ENCODE assay signal across 22 mouse cellular contexts in genomic region chr5:20749535-20749934, GRCm38 (mm10).
DNase-seq lines count a peak whose midpoint lies in the region; ATAC-seq and TF ChIP-seq lines count a peak whose summit lies in the region.
"Had no signal": no experiment of that assay in that cellular context is flagged by ENCODE, and none has a peak within 500 bp of the region (broad histone marks: within the 10 kb centered on the region; RNA-seq: fewer than 3 reads in every experiment).

No protein-coding gene starts in this region.

- no peaks in the 10 kb centered on the region for H3K36me3 ChIP-seq in liver, adult 2 months (ENCODE audit: control insufficient read depth, insufficient read depth, low read length)
- H3K36me3 ChIP-seq in liver, embryonic 12.5 days, result no peaks in the 10 kb centered on the region
- no peaks in the 10 kb centered on the region for H3K36me3 ChIP-seq in embryonic facial prominence, embryonic 10.5 days (replicated peaks)
- H3K36me3 ChIP-seq: forebrain, embryonic 15.5 days; G1E; hindbrain, embryonic 10.5 days; midbrain, embryonic 13.5 days had no signal

- H3K4me3 ChIP-seq in liver, adult 2 months (ENCODE audit: insufficient read depth, low read depth, low read length), result no peak overlapping the region
- no peak overlapping the region for H3K4me3 ChIP-seq in liver, embryonic 12.5 days
- H3K4me3 ChIP-seq in embryonic facial prominence, embryonic 10.5 days, result no peak overlapping the region
- H3K4me3 ChIP-seq: erythroblast, embryonic 14.5 days; forebrain, embryonic 15.5 days; hindbrain, embryonic 10.5 days; midbrain, embryonic 13.5 days had no signal

- H3K9ac ChIP-seq in liver, adult 2 months (ENCODE audit: low read depth, low read length), result no peak overlapping the region
- no peak overlapping the region for H3K9ac ChIP-seq in liver, embryonic 12.5 days
- H3K9ac ChIP-seq: forebrain, embryonic 15.5 days; liver, embryonic 14.5 days; midbrain, embryonic 13.5 days had no signal

- H3K27me3 ChIP-seq in liver, adult 2 months (ENCODE audit: control insufficient read depth, insufficient read depth, low read length), result no peaks in the 10 kb centered on the region
- no peaks in the 10 kb centered on the region for H3K27me3 ChIP-seq in liver, embryonic 12.5 days (replicated peaks)
- no peaks in the 10 kb centered on the region for H3K27me3 ChIP-seq in embryonic facial prominence, embryonic 10.5 days (replicated peaks; ENCODE audit: low read depth, poor library complexity, severe bottlenecking)
- H3K27me3 ChIP-seq: forebrain, embryonic 15.5 days; midbrain, embryonic 13.5 days had no signal

- no peak for ATAC-seq in liver, embryonic 12.5 days
- peak; percentile 93 for ATAC-seq in common myeloid progenitor, adult 5-6 weeks (replicated peaks; ENCODE audit: low read depth, poor library complexity, severe bottlenecking)
- peak; percentile 34 for ATAC-seq in megakaryocyte-erythroid progenitor cell, adult 5-6 weeks (replicated peaks; ENCODE audit: low FRiP score, low TSS enrichment, poor library complexity, severe bottlenecking)
- ATAC-seq: forebrain, embryonic 15.5 days; midbrain, embryonic 13.5 days had no signal

- no peaks in the 10 kb centered on the region for H3K9me3 ChIP-seq in liver, embryonic 12.5 days (replicated peaks)
- no peaks in the 10 kb centered on the region for H3K9me3 ChIP-seq in embryonic facial prominence, embryonic 10.5 days
- H3K9me3 ChIP-seq: forebrain, embryonic 15.5 days; G1E; hindbrain, embryonic 10.5 days; midbrain, embryonic 13.5 days had no signal

- H3K79me2 ChIP-seq in liver, adult 2 months (ENCODE audit: control insufficient read depth, insufficient read depth, low read length), result no peaks in the 10 kb centered on the region

- no peak for TF ChIP-seq POLR2A in liver, adult 2 months (IDR thresholded peaks at IDR 0.05; ENCODE audit: extremely low read depth, insufficient read depth, low read length)

- H3K27ac ChIP-seq in liver, adult 2 months (replicated peaks; ENCODE audit: insufficient read depth, low read depth, low read length), result no peak overlapping the region
- H3K27ac ChIP-seq in liver, embryonic 12.5 days, result no peak overlapping the region
- no peak overlapping the region; the same call in 1 of the 2 replicates for H3K27ac ChIP-seq in embryonic facial prominence, embryonic 10.5 days (replicated peaks)
- H3K27ac ChIP-seq: forebrain, embryonic 15.5 days; hindbrain, embryonic 10.5 days; liver, embryonic 14.5 days; midbrain, embryonic 13.5 days had no signal

- DNase-seq in liver, adult 2 months (ENCODE audit: extremely low read depth, low read depth, low spot score), result peak; percentile 13
- peak; percentile 16 for DNase-seq in thymus, postnatal 25 days
- DNase-seq in embryonic facial prominence, embryonic 10.5 days (ENCODE audit: low spot score), result no peak
- DNase-seq in layer of hippocampus, adult 9-10 months (ENCODE audit: low spot score), result no peak
- no peak for DNase-seq in layer of hippocampus, postnatal 10 days (ENCODE audit: low spot score in 2 of 2)
- DNase-seq: adrenal gland, adult 2 months; cerebellum, adult 11-12 months; cerebellum, postnatal 36 days; kidney, adult 8-10 months; kidney, postnatal 36 days; layer of hippocampus, postnatal 36 days; left cerebral cortex, postnatal 4 days; lung, postnatal 14 days had no signal

- 82% methylated on average over 3 of the region's 3 CpGs for WGBS in liver, adult 2 months
- WGBS in liver, embryonic 12.5 days (ENCODE audit: insufficient replicate concordance), result 20% methylated on average over 3 of the region's 3 CpGs
- 86% methylated on average over 3 of the region's 3 CpGs for WGBS in embryonic facial prominence, embryonic 10.5 days

- H3K4me2 ChIP-seq in liver, embryonic 12.5 days, result no peak overlapping the region
- H3K4me2 ChIP-seq: forebrain, embryonic 15.5 days; midbrain, embryonic 13.5 days had no signal

- H3K4me1 ChIP-seq in liver, adult 2 months (ENCODE audit: control insufficient read depth, insufficient read depth, low read length), result no peaks in the 10 kb centered on the region; the same call in 1 of the 2 replicates
- H3K4me1 ChIP-seq in liver, embryonic 12.5 days, result no peaks in the 10 kb centered on the region
- H3K4me1 ChIP-seq in embryonic facial prominence, embryonic 10.5 days, result peaks cover 21% of the 10 kb centered on the region

- TF ChIP-seq CTCF in liver, adult 2 months (IDR thresholded peaks at IDR 0.05; ENCODE audit: low read depth, low read length), result no peak

Comparison
In these comparisons a context has a peak if more than half of its experiments do, and no peak if none do; other contexts are left out.
1. DNase-seq: peak in liver, adult 2 months (single experiment) and thymus, postnatal 25 days (single experiment); none in embryonic facial prominence, embryonic 10.5 days (single experiment), layer of hippocampus, adult 9-10 months (single experiment) and layer of hippocampus, postnatal 10 days (0 of 2).